Mouse (Mus musculus) liver, embryonic 14.5 days (tissue): ENCODE measurements at regions not wholly inside any gene's neighbourhood (a gene's known extent, or its start where the extent isn't known, plus 50 kb on each side); places are given as distances from the start of the nearest gene placed in this dataset.

Experiments
- CTCF ChIP-seq: IDR thresholded peaks from 2 replicates; pipeline ENCODE4 v1.5.1; 2016; ENCODE audit warnings: antibody characterized with exemption, low read depth, control low read depth
- EP300 ChIP-seq: IDR thresholded peaks from 2 replicates; pipeline ENCODE4 v1.6.1; 2016; ENCODE audit warnings: antibody characterized with exemption, low read depth

DNA sequence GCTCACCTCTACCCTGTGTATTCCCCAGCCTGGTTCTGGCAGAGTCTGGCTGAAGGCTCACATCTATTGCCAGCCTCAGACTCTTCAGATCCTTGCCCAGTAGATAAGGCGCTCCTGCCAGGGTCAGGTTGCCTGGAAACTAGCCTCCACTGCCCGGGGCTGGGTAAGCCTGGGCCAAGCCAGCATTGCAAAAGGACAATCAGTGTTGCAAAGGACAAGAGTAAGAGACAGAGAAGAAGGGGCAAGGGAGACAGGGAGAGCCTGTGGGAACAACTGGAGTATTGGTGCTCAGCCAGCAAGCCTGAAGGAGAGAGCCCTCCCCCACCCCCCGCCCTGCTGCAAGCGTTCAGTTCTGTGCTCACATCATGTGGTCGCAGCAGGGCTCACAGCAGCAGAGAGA, 94.4 kb upstream of the Atp6ap2 start:
- no peak for TF ChIP-seq CTCF
- TF ChIP-seq EP300, result no peak
